ENCODE assay signal across 26 mouse cellular contexts in the genomic region with DNA sequence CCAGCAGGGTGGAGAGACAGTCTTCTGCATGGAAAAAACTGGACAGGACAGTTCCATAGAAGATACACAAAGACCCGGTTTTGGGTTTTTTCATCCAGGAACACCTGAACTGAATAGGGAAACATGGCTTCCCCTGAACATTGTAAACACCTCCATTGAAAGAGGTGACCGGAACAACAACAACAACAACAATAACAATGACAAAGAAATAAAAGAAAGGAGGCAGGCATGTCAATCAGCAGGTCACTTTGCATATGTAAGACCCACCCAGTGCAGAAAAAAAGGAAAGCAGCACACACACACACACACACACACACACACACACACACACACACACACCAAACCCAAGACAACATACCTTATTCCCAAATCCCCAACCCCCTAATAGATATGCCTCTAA. TPM values are rescaled to one million over a fixed set of nuclear protein-coding genes. Genes with fewer than 3 reads are reported as not detected.
"Had no signal": no experiment of that assay in that cellular context is flagged by ENCODE, and none has a peak within 500 bp of the region (broad histone marks: within the 10 kb centered on the region; RNA-seq: fewer than 3 reads in every experiment).

No protein-coding gene starts in this region.

- H3K4me3 ChIP-seq: heart, embryonic 13.5 days; heart, embryonic 15.5 days; hindbrain, embryonic 13.5 days; hindbrain, embryonic 15.5 days; kidney, embryonic 15.5 days; layer of hippocampus, adult 2 months; left cerebral cortex, adult 2 months; limb, embryonic 10.5 days; limb, embryonic 12.5 days; liver, embryonic 13.5 days; liver, embryonic 15.5 days had no signal

- H3K27ac ChIP-seq: heart, embryonic 13.5 days; heart, embryonic 15.5 days; hindbrain, embryonic 13.5 days; hindbrain, embryonic 15.5 days; hindbrain, postnatal 0 days; kidney, embryonic 15.5 days; kidney, postnatal 0 days; layer of hippocampus, adult 2 months; left cerebral cortex, adult 2 months; limb, embryonic 10.5 days; limb, embryonic 12.5 days; liver, embryonic 13.5 days; liver, embryonic 15.5 days had no signal

- DNase-seq: gastrocnemius, postnatal 14 days; gastrocnemius, postnatal 36 days; heart, adult 18-20 months; heart, postnatal 14 days; heart, postnatal 36 days; kidney, adult 11 months; kidney, adult 2 months; kidney, adult 9 months; kidney, postnatal 14 days; kidney, postnatal 4 days; liver; liver, embryonic 13.5 days; liver, postnatal 0 days had no signal

RNA-seq across cellular contexts. Expression of gene Casr, which starts 51.8 kb away (rescaled TPM):
- total RNA-seq: heart, adult 18-20 months; heart, postnatal 14 days; hematopoietic stem cell, adult 5-6 weeks had no signal
